Mouse (Mus musculus) liver, embryonic 12.5 days (tissue): Measurements from ENCODE around the gene Rpa2. TPM values are rescaled to one million over a fixed set of nuclear protein-coding genes. Genes with fewer than 3 reads are reported as not detected.
"Not testable (repeated sequence)": the region's sequence is repeated elsewhere in the genome, so short reads cannot be mapped to it uniquely, and the experiment has no call there.

Source experiments
- ATAC-seq: fragments of 200-750 bp; cut with Nextera tagmentation; 2 replicates; pipeline ENCODE4 v1.8.0; 2017; ENCODE audit warnings: moderate number of reproducible peaks, mild to moderate bottlenecking, moderate library complexity
- H3K27ac ChIP-seq: fragments of 300-500 bp; sonication (generic); 2 replicates; pipeline ENCODE4 v1.5.1; 2016; ENCODE audit warnings: mild to moderate bottlenecking
- H3K27me3 ChIP-seq: fragments of 300-500 bp; sonication (generic); replicated peaks from 2 replicates; pipeline ENCODE4 v1.6.1; 2016; ENCODE audit warnings: mild to moderate bottlenecking, moderate library complexity
- H3K36me3 ChIP-seq: fragments of 300-500 bp; sonication (generic); 2 replicates; pipeline ENCODE4 v1.6.1; 2016; ENCODE audit warnings: mild to moderate bottlenecking, moderate library complexity
- H3K4me1 ChIP-seq: fragments of 300-500 bp; sonication (generic); 2 replicates; pipeline ENCODE4 v1.6.1; 2016
- H3K4me2 ChIP-seq: fragments of 300-500 bp; sonication (generic); 2 replicates; pipeline ENCODE4 v1.6.1; 2016; ENCODE audit warnings: mild to moderate bottlenecking, moderate library complexity
- H3K4me3 ChIP-seq: fragments of 300-500 bp; sonication (generic); 2 replicates; pipeline ENCODE4 v1.5.1; 2016; ENCODE audit warnings: mild to moderate bottlenecking, moderate library complexity
- H3K9ac ChIP-seq: fragments of 300-500 bp; sonication (generic); 2 replicates; pipeline ENCODE4 v1.6.1; 2016; ENCODE audit warnings: mild to moderate bottlenecking, moderate library complexity
- H3K9me3 ChIP-seq: fragments of 300-500 bp; sonication (generic); replicated peaks from 2 replicates; pipeline ENCODE4 v1.6.1; 2016; ENCODE audit warnings: mild to moderate bottlenecking, moderate library complexity
- WGBS: fragments of 180-500 bp; shearing (Covaris S2); methylation state at CpG from one replicate; pipeline ENCODE4 v1.1.7; 2016; ENCODE audit not compliant: insufficient replicate concordance; 5-methylcytosine and 5-hydroxymethylcytosine counted together
- polyA plus RNA-seq: library from polyadenylated mRNA; unstranded; fragments of >200 nt; fragmentation: Nextera tagmentation; extraction: Ambion mirVana; gene quantifications from 2 replicates; pipeline ENCODE4 v1.2.1, GENCODE M21; 2016

Gene Rpa2
- polyA plus RNA-seq, 1 experiment from 2014 or later, result 128 TPM

GRCm38 (mm10) chr4:132746911-132747517, 21.1 kb upstream of the Rpa2 start:
- H3K27ac ChIP-seq, result peak overlapping the region; percentile 53
- H3K36me3 ChIP-seq, result no peaks in the 10 kb centered on the region
- no peak overlapping the region for H3K9ac ChIP-seq
- peaks cover 37% of the 10 kb centered on the region for H3K4me1 ChIP-seq
- peak overlapping the region; percentile 47 for H3K4me2 ChIP-seq
- WGBS, result 59% methylated on average over 9 of the region's 9 CpGs
- no peak overlapping the region for H3K4me3 ChIP-seq
- H3K27me3 ChIP-seq, result no peaks in the 10 kb centered on the region
- ATAC-seq, result no peak; the same call in 1 of the 2 replicates
- no peaks in the 10 kb centered on the region for H3K9me3 ChIP-seq

- H3K27me3 ChIP-seq, result no peaks in the 10 kb centered on the region
- peak overlapping the region; percentile 47 for H3K4me2 ChIP-seq
- H3K4me3 ChIP-seq, result no peak overlapping the region
- H3K9ac ChIP-seq, result no peak overlapping the region
- peak overlapping the region; percentile 53 for H3K27ac ChIP-seq
- 22% methylated on average over 9 of the region's 9 CpGs for WGBS
- peaks cover 37% of the 10 kb centered on the region for H3K4me1 ChIP-seq
- H3K9me3 ChIP-seq, result no peaks in the 10 kb centered on the region
- ATAC-seq, result peak; percentile 42; the same call in 1 of the 2 replicates
- no peaks in the 10 kb centered on the region for H3K36me3 ChIP-seq
Measured at GRCm38 (mm10) chr4:132747664-132748259, 20.4 kb upstream of the Rpa2 start.

DNA sequence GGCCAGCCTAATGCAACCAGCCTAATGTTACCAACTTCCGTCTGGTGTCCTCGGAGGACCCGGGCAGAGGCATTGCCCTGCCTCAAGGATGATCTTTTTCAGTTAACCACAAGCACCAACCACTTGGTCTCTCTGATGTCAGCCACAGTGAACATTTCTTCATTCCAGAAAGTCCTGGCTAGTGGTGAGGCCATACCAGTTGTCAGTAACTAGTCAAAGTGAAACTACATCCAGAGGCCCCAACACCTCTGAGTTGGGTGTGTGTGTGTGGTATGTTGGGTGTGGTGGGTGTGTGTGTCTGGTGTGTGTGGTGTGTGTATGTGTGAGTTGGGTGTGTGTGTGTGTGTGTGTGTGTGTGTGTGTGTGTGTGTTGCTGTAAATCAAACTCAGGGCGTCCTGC, 19.4 kb upstream of the Rpa2 start:
- peaks cover 33% of the 10 kb centered on the region for H3K4me1 ChIP-seq
- 0 out of 2 replicates have a peak overlapping the region, but pooled peaks have one; percentile 8 for H3K4me2 ChIP-seq
- no peak for ATAC-seq
- WGBS, result 77% methylated on average over 4 of the region's 4 CpGs
- H3K9ac ChIP-seq, result no peak overlapping the region
- no peaks in the 10 kb centered on the region for H3K36me3 ChIP-seq
- H3K9me3 ChIP-seq, result no peaks in the 10 kb centered on the region
- no peaks in the 10 kb centered on the region for H3K27me3 ChIP-seq
- peak overlapping the region; percentile 26; the same call in 1 of the 2 replicates for H3K27ac ChIP-seq
- no peak overlapping the region for H3K4me3 ChIP-seq

GRCm38 (mm10) chr4:132749258-132749982, 18.7 kb upstream of the Rpa2 start:
- H3K36me3 ChIP-seq, result no peaks in the 10 kb centered on the region
- no peaks in the 10 kb centered on the region for H3K9me3 ChIP-seq
- no peak overlapping the region for H3K4me3 ChIP-seq
- H3K27ac ChIP-seq, result no peak overlapping the region
- no peak for ATAC-seq
- peaks cover 26% of the 10 kb centered on the region for H3K4me1 ChIP-seq
- H3K4me2 ChIP-seq, result no peak overlapping the region
- H3K9ac ChIP-seq, result no peak overlapping the region
- H3K27me3 ChIP-seq, result no peaks in the 10 kb centered on the region
- WGBS, result 71% methylated on average over 6 of the region's 6 CpGs

- 53% methylated on average over 6 of the region's 6 CpGs for WGBS
Measured at GRCm38 (mm10) chr4:132752992-132753391, 15.1 kb upstream of the Rpa2 start.

GRCm38 (mm10) chr4:132756974-132757373, 11.2 kb upstream of the Rpa2 start, which contains the start of gene Smpdl3b:
Smpdl3b (minus strand) TSS chr4:132757252.
- H3K27me3 ChIP-seq, result peaks cover 49% of the 10 kb centered on the region
- WGBS, result 3% methylated on average over 22 of the region's 22 CpGs

More at GRCm38 (mm10) chr4:132752992-132753391, 15.1 kb upstream of the Rpa2 start:
- no peak overlapping the region for H3K27ac ChIP-seq
- no peak overlapping the region for H3K9ac ChIP-seq
- H3K27me3 ChIP-seq, result peaks cover 35% of the 10 kb centered on the region
- H3K9me3 ChIP-seq, result no peaks in the 10 kb centered on the region
- H3K4me2 ChIP-seq, result no peak overlapping the region
- peaks cover 14% of the 10 kb centered on the region for H3K4me1 ChIP-seq
- ATAC-seq, result no peak
- no peak overlapping the region for H3K4me3 ChIP-seq
- H3K36me3 ChIP-seq, result no peaks in the 10 kb centered on the region

GRCm38 (mm10) chr4:132757633-132758351, 10.3 kb upstream of the Rpa2 start:
- H3K9ac ChIP-seq, result no peak overlapping the region
- H3K4me3 ChIP-seq, result no peak overlapping the region
- peaks cover 49% of the 10 kb centered on the region for H3K27me3 ChIP-seq
- H3K36me3 ChIP-seq, result no peaks in the 10 kb centered on the region
- no peak overlapping the region for H3K27ac ChIP-seq
- WGBS, result 69% methylated on average over 7 of the region's 7 CpGs
- 0 out of 2 replicates have a peak, but pooled peaks cover 14% of the 10 kb centered on the region for H3K4me1 ChIP-seq
- no peak for ATAC-seq
- H3K9me3 ChIP-seq, result no peaks in the 10 kb centered on the region
- no peak overlapping the region for H3K4me2 ChIP-seq

More at GRCm38 (mm10) chr4:132756974-132757373, 11.2 kb upstream of the Rpa2 start, which contains the start of gene Smpdl3b:
- no peak for ATAC-seq
- Histone ChIP-seq H3K9me3 (no peaks in the 10 kb centered on the region), H3K27ac (no peak within 1 kb of the TSS), H3K4me3 (peak within 1 kb of the TSS; percentile 39), H3K4me2 (peak within 1 kb of the TSS; percentile 70), H3K9ac (no peak within 1 kb of the TSS), H3K36me3 (no peaks in the 10 kb centered on the region), H3K4me1 (0 out of 2 replicates have a peak, but pooled peaks cover 14% of the 10 kb centered on the region)

- H3K27ac ChIP-seq, result no peak overlapping the region
- H3K4me3 ChIP-seq, result no peak overlapping the region
- no peaks in the 10 kb centered on the region for H3K9me3 ChIP-seq
- H3K4me1 ChIP-seq, result 0 out of 2 replicates have a peak, but pooled peaks cover 14% of the 10 kb centered on the region
- peaks cover 41% of the 10 kb centered on the region for H3K27me3 ChIP-seq
- no peaks in the 10 kb centered on the region for H3K36me3 ChIP-seq
- no peak for ATAC-seq
- H3K9ac ChIP-seq, result no peak overlapping the region
- H3K4me2 ChIP-seq, result no peak overlapping the region
- whole genome bisulfite sequencing, result 37% methylated on average over 3 of the region's 3 CpGs
Measured at GRCm38 (mm10) chr4:132760296-132760695, 7.8 kb upstream of the Rpa2 start.

DNA sequence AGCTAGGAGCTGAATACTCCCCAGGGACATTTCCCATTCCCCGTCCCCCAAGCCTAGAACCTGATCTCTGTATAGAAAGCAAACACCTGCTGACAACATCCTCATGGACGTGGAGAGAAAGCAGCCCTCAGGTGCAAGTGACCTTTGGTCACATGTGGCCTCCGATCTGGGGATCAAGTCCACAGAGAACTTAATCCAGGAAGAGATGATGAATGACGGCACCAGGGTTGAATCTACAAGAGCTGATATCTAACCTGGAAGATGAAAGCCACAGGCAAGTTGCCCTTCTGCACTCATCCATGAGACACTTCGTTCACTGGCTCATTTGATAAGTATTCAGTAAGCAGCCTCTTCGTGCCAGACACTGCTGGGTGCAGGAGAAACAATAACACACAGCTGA, 5.5 kb upstream of the Rpa2 start:
- Histone ChIP-seq H3K27ac (no peak overlapping the region), H3K4me2 (no peak overlapping the region), H3K4me3 (no peak overlapping the region), H3K9ac (no peak overlapping the region), H3K4me1 (peaks cover 10% of the 10 kb centered on the region), H3K27me3 (peaks cover 18% of the 10 kb centered on the region), H3K36me3 (no peaks in the 10 kb centered on the region), H3K9me3 (no peaks in the 10 kb centered on the region)
- WGBS, result 68% methylated on average over 6 of the region's 6 CpGs
- ATAC-seq, result no peak

DNA sequence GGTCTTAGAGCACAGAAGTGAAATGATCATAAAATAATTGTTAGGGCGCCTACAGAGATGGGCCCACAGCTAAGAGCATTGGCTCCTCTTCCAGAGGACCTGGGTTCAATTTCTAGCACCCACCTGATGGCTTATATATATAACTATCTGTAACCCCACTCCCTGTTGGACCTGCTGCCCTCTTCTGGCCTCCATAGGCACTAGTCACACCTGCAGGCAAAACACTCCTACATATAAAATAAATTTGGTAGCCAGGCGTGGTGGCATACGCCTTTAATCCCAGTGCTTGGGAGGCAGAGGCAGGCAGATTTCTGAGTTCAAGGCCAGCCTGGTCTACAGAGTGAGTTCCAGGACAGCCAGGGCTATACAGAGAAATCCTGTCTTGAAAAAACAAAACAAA, 5.0 kb upstream of the Rpa2 start:
- Histone ChIP-seq H3K4me1 (peaks cover 11% of the 10 kb centered on the region), H3K27me3 (peaks cover 13% of the 10 kb centered on the region)
- not testable (repeated sequence) for H3K36me3 ChIP-seq, H3K9ac ChIP-seq, H3K27ac ChIP-seq, H3K4me2 ChIP-seq, ATAC-seq, H3K9me3 ChIP-seq, H3K4me3 ChIP-seq
- 69% methylated on average over 3 of the region's 3 CpGs for WGBS

- Histone ChIP-seq H3K27ac (no peak overlapping the region), H3K9ac (no peak overlapping the region), H3K4me3 (no peak overlapping the region), H3K27me3 (no peaks in the 10 kb centered on the region), H3K4me1 (peaks cover 22% of the 10 kb centered on the region), H3K4me2 (no peak overlapping the region), H3K36me3 (peaks cover 72% of the 10 kb centered on the region), H3K9me3 (no peaks in the 10 kb centered on the region)
- no peak for ATAC-seq
- 84% methylated on average over 9 of the region's 9 CpGs for WGBS
Measured at GRCm38 (mm10) chr4:132771776-132772175, 3.6 kb downstream of the Rpa2 start.
